Mouse (Mus musculus) lung, postnatal 0 days (tissue): ENCODE data around the gene Mpig6b. TPM values are rescaled to one million over a fixed set of nuclear protein-coding genes. Genes with fewer than 3 reads are reported as not detected.

Source experiments
- ATAC-seq: fragments of 200-750 bp; cut with Nextera tagmentation; 2 replicates; pipeline ENCODE4 v1.8.0; 2017; ENCODE audit warnings: moderate library complexity
- DNase-seq: peaks from one replicate; pipeline ENCODE4 v3.0.0-alpha.2; 2016; ENCODE audit warnings: low spot score
- H3K27ac ChIP-seq: fragments of 300-500 bp; sonication (generic); 2 replicates; pipeline ENCODE4 v1.5.1; 2014; ENCODE audit warnings: antibody characterized with exemption, mild to moderate bottlenecking, low read length, mixed read lengths
- H3K27me3 ChIP-seq: fragments of 300-500 bp; sonication (generic); replicated peaks from 2 replicates; pipeline ENCODE4 v1.6.1; 2014; ENCODE audit warnings: low read length, mixed read lengths; ENCODE audit not compliant: insufficient read depth
- H3K36me3 ChIP-seq: fragments of 300-500 bp; sonication (generic); 2 replicates; pipeline ENCODE4 v1.6.1; 2014; ENCODE audit warnings: low read length, mixed read lengths; ENCODE audit not compliant: insufficient read depth
- H3K4me1 ChIP-seq: fragments of 300-500 bp; sonication (generic); 2 replicates; pipeline ENCODE4 v1.6.1; 2014; ENCODE audit warnings: antibody characterized with exemption, low read depth, low read length, mixed read lengths; ENCODE audit not compliant: insufficient read depth
- H3K4me2 ChIP-seq: fragments of 300-500 bp; sonication (generic); replicated peaks from 2 replicates; pipeline ENCODE4 v1.6.1; 2014; ENCODE audit warnings: low read depth, mild to moderate bottlenecking, low read length, moderate library complexity, mixed read lengths
- H3K4me3 ChIP-seq: fragments of 300-500 bp; sonication (generic); 2 replicates; pipeline ENCODE4 v1.5.1; 2014; ENCODE audit warnings: low read depth, low read length
- H3K9ac ChIP-seq: fragments of 300-500 bp; sonication (generic); replicated peaks from 2 replicates; pipeline ENCODE4 v1.6.1; 2014; ENCODE audit warnings: low read depth, mild to moderate bottlenecking
- H3K9me3 ChIP-seq: fragments of 300-500 bp; sonication (generic); 2 replicates; pipeline ENCODE4 v1.6.1; 2016; ENCODE audit warnings: low read length, mixed read lengths
- CTCF ChIP-seq: IDR thresholded peaks from 2 replicates; pipeline ENCODE4 v1.5.1; 2016; ENCODE audit warnings: antibody characterized with exemption, mild to moderate bottlenecking
- EP300 ChIP-seq: IDR thresholded peaks from 2 replicates; pipeline ENCODE4 v1.6.1; 2016; ENCODE audit warnings: antibody characterized with exemption, mild to moderate bottlenecking, control low read depth
- WGBS: fragments of 180-500 bp; shearing (Covaris S2); extraction: QIAGEN DNeasy Blood & Tissue Kit; methylation state at CpG from one replicate; pipeline ENCODE4 v1.1.7; 2014; 5-methylcytosine and 5-hydroxymethylcytosine counted together
- polyA plus RNA-seq: library from polyadenylated mRNA; unstranded; fragments of >200 nt; fragmentation: Nextera tagmentation; extraction: Ambion mirVana; gene quantifications from 2 replicates; pipeline ENCODE4 v1.2.1, GENCODE M21; 2015

The Mpig6b gene
- polyA plus RNA-seq, 1 experiment from 2014 or later: 2.3 TPM

GRCm38 (mm10) chr17:35100196-35100765 is 34.3 kb upstream of the Mpig6b start:
- no peaks in the 10 kb centered on the region for H3K9me3 ChIP-seq
- DNase-seq (no peak), ATAC-seq (no peak)
- TF ChIP-seq CTCF (no peak), EP300 (no peak)
- H3K27me3 ChIP-seq: no peaks in the 10 kb centered on the region
- WGBS: 63% methylated on average over 10 of the region's 10 CpGs
- no peak overlapping the region for H3K9ac ChIP-seq
- peaks cover 48% of the 10 kb centered on the region for H3K36me3 ChIP-seq
- H3K4me1 ChIP-seq: no peaks in the 10 kb centered on the region
- H3K27ac ChIP-seq: no peak overlapping the region
- H3K4me2 ChIP-seq: no peak overlapping the region
- H3K4me3 ChIP-seq: no peak overlapping the region

- no peaks in the 10 kb centered on the region for H3K27me3 ChIP-seq
- no peak overlapping the region for H3K4me3 ChIP-seq
- peaks cover 45% of the 10 kb centered on the region for H3K36me3 ChIP-seq
- 88% methylated on average over 12 of the region's 12 CpGs for WGBS
- DNase-seq (no peak), ATAC-seq (no peak)
- no peak overlapping the region for H3K9ac ChIP-seq
- H3K4me2 ChIP-seq: no peak overlapping the region
- no peaks in the 10 kb centered on the region for H3K4me1 ChIP-seq
- no peak overlapping the region for H3K27ac ChIP-seq
- TF ChIP-seq CTCF (no peak), EP300 (no peak)
- no peaks in the 10 kb centered on the region for H3K9me3 ChIP-seq
Measured at GRCm38 (mm10) chr17:35097164-35097655, 31.2 kb upstream of the Mpig6b start.

DNA sequence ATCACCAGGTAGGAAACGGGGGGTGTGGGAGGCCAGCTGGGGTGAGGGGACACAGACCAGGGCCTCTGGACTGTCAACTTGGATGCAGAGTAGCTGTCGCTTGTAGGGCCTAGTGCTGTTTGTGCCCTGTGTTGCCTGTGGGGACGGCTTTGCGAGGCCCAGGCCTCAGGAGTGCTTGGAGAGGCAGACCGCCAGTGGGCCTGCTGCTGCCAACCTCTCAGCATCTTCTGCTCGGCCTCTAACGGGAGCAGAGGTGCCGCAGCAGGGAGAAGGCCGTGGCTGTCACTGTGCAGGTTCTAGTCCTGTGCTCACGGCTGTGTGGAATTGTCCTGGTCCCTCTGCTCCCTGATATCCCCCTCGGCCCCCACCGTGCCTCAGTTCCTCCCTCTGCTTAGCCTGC is 30.6 kb upstream of the Mpig6b start:
- no peak for DNase-seq

DNA sequence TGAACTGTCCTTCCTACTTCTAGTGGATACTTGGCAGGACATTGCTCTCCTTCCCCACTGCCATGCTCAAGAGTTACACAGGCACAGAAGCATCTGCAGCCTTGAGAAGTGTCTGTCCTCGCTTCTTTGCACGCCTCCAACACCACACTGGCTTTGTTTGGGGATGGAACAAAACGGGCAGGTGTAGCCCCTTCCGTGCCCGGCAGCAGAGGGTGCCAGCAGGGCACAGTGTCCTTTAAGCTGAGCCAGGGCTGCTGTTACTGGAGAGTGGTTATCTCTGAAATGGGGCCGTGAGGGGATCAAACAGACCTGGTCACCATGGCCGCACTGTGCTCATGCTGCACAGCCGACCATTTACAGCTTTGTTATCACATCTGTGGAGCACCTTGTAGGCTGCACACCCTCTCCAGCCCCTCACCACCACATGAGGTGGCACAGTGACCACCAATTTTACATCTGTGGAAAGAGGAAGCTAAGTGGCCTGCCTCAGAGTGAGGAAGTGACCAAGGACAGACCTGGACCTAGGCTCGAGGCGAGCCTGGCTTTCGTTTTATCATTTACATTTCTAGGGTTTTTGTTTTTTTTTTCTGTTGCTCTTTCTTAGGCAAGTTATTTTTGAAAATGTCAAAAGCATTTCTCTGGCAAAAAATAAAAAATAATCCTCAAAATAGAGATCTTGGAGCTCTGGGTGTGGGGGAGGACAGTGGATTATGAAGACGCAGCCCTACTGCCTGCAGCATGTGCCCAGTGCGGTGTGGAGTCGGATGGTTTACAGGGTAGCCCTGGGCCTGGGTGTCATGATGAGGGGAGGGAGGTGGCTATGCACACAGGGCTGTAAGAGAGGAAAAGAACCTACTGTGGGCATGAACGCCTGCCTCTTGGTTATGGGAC is 28.7 kb upstream of the Mpig6b start:
- peaks cover 39% of the 10 kb centered on the region for H3K36me3 ChIP-seq
- ATAC-seq: no peak
- H3K4me3 ChIP-seq: no peak overlapping the region
- no peaks in the 10 kb centered on the region for H3K27me3 ChIP-seq
- no peak overlapping the region for H3K4me2 ChIP-seq
- no peak overlapping the region for H3K27ac ChIP-seq
- DNase-seq: no peak
- TF ChIP-seq EP300 (no peak), CTCF (no peak)
- H3K9ac ChIP-seq: no peak overlapping the region
- no peaks in the 10 kb centered on the region for H3K9me3 ChIP-seq
- H3K4me1 ChIP-seq: no peaks in the 10 kb centered on the region
- 83% methylated on average over 15 of the region's 15 CpGs for WGBS

More for the DNA sequence above, 30.6 kb upstream of the Mpig6b start:
- no peak overlapping the region for H3K27ac ChIP-seq
- no peak overlapping the region for H3K4me2 ChIP-seq
- no peaks in the 10 kb centered on the region for H3K9me3 ChIP-seq
- no peak overlapping the region for H3K9ac ChIP-seq
- H3K4me1 ChIP-seq: no peaks in the 10 kb centered on the region
- WGBS: 88% methylated on average over 11 of the region's 12 CpGs
- no peak overlapping the region for H3K4me3 ChIP-seq
- TF ChIP-seq CTCF: no peak
- H3K27me3 ChIP-seq: no peaks in the 10 kb centered on the region
- peaks cover 41% of the 10 kb centered on the region for H3K36me3 ChIP-seq
- no peak for ATAC-seq

DNA sequence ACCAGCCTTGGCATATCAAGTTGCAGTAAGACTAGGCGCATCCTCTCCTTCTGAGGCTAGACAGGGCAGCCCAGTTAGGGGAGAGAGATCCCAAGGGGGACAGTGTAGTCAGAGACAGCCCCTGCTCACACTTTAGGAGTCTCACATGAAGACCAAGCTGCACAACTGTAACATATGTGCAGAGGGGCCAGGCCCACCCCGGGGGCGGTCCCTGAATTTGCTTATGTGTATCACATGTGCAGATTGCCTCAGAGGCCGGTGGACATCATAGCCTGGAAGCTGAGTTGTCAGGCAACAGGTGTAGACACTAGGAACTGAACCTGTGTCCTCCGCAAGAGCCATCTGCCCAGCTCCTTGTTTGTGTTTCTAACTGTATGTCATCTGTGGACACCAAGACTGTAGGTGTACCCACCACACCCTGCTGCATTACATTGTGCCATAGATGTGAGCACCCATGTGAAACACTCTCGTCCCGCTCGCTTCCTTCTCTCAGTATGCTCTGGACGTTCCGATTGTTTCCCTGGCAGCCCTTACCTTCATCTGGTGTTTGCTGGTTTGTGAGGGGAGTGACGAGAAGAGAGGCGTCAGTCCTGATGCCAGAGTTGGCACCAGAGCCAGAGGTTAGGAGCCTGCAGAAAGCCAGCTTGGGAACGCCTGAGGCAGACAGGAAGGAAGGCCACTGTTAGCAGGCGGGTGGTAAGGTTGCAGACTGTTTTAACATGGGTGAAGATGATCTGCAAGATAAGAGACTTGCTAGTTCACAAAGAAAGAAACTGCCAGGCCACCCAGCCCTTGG is 26.6 kb upstream of the Mpig6b start:
- Histone ChIP-seq H3K9ac (no peak overlapping the region), H3K27ac (no peak overlapping the region), H3K36me3 (peaks cover 29% of the 10 kb centered on the region), H3K27me3 (no peaks in the 10 kb centered on the region), H3K9me3 (no peaks in the 10 kb centered on the region), H3K4me1 (no peaks in the 10 kb centered on the region), H3K4me3 (no peak overlapping the region), H3K4me2 (no peak overlapping the region)
- ATAC-seq (no peak), DNase-seq (no peak)
- TF ChIP-seq EP300 (no peak), CTCF (no peak)
- WGBS: 88% methylated on average over 14 of the region's 14 CpGs
